Mouse (Mus musculus) liver, embryonic 13.5 days (tissue): Measurements from ENCODE around the gene Ric3. TPM values are rescaled to one million over a fixed set of nuclear protein-coding genes. Genes with fewer than 3 reads are reported as not detected.
A peak's percentile ranks its signal among the peaks of the same experiment; 100 is the strongest.
"Not testable (repeated sequence)": the region's sequence is repeated elsewhere in the genome, so short reads cannot be mapped to it uniquely, and the experiment has no call there.

Source experiments
- ATAC-seq: fragments of 200-750 bp; cut with Nextera tagmentation; 2 replicates; pipeline ENCODE4 v1.8.0; 2017; ENCODE audit warnings: low read depth, mild to moderate bottlenecking, moderate number of reproducible peaks, moderate library complexity
- DNase-seq: peaks from one replicate; pipeline ENCODE4 v3.0.0; 2022
- H3K27ac ChIP-seq: fragments of 300-500 bp; sonication (generic); 2 replicates; pipeline ENCODE4 v1.5.1; 2015; ENCODE audit warnings: moderate library complexity, mild to moderate bottlenecking, inconsistent platforms
- H3K27me3 ChIP-seq: fragments of 300-500 bp; sonication (generic); 2 replicates; pipeline ENCODE4 v1.6.1; 2015; ENCODE audit warnings: mild to moderate bottlenecking, inconsistent platforms
- H3K36me3 ChIP-seq: fragments of 300-500 bp; sonication (generic); 2 replicates; pipeline ENCODE4 v1.6.1; 2015; ENCODE audit warnings: mild to moderate bottlenecking, inconsistent platforms
- H3K4me1 ChIP-seq: fragments of 300-500 bp; sonication (generic); replicated peaks from 2 replicates; pipeline ENCODE4 v1.6.1; 2015; ENCODE audit warnings: inconsistent platforms
- H3K4me2 ChIP-seq: fragments of 300-500 bp; sonication (generic); 2 replicates; pipeline ENCODE4 v1.6.1; 2015; ENCODE audit warnings: inconsistent platforms, mild to moderate bottlenecking, moderate library complexity
- H3K4me3 ChIP-seq: fragments of 300-500 bp; sonication (generic); replicated peaks from 2 replicates; pipeline ENCODE4 v1.5.1; 2015; ENCODE audit warnings: mild to moderate bottlenecking, inconsistent platforms
- H3K9ac ChIP-seq: fragments of 300-500 bp; sonication (generic); 2 replicates; pipeline ENCODE4 v1.6.1; 2015; ENCODE audit warnings: mild to moderate bottlenecking, inconsistent platforms
- H3K9me3 ChIP-seq: fragments of 300-500 bp; sonication (generic); replicated peaks from 2 replicates; pipeline ENCODE4 v1.6.1; 2016; ENCODE audit warnings: inconsistent platforms
- WGBS: fragments of 180-500 bp; shearing (Covaris S2); methylation state at CpG from one replicate; pipeline ENCODE4 v1.1.7; 2015; ENCODE audit not compliant: insufficient replicate concordance; 5-methylcytosine and 5-hydroxymethylcytosine counted together
- polyA plus RNA-seq: library from polyadenylated mRNA; unstranded; fragments of >200 nt; fragmentation: Nextera tagmentation; extraction: Ambion mirVana; gene quantifications from 2 replicates; pipeline ENCODE4 v1.2.1, GENCODE M21; 2015

The Ric3 gene
- polyA plus RNA-seq: 0.64 and 0.73 TPM in 2 replicates

- no peaks in the 10 kb centered on the region for H3K9me3 ChIP-seq
- DNase-seq (peak; percentile 9), ATAC-seq (peak; percentile 15; the same call in 1 of the 2 replicates)
- H3K9ac ChIP-seq: peak within 1 kb of the TSS; percentile 33; the same call in 1 of the 2 replicates
- H3K27ac ChIP-seq: no peak within 1 kb of the TSS
- H3K27me3 ChIP-seq: peaks cover 33% of the 10 kb centered on the region
- peak within 1 kb of the TSS; percentile 61 for H3K4me3 ChIP-seq
- 4% methylated on average over 50 of the region's 50 CpGs for WGBS
- peak within 1 kb of the TSS; percentile 71 for H3K4me2 ChIP-seq
- H3K4me1 ChIP-seq: peaks cover 11% of the 10 kb centered on the region
- no peaks in the 10 kb centered on the region for H3K36me3 ChIP-seq
Observed at GRCm38 (mm10) chr7:109083113-109083812, at the start of gene Ric3. Ric3 (minus strand) TSS chr7:109083331.

- peaks cover 11% of the 10 kb centered on the region for H3K4me1 ChIP-seq
- H3K4me3 ChIP-seq: no peak overlapping the region
- ATAC-seq: no peak; the same call in 1 of the 2 replicates
- no peak overlapping the region for H3K27ac ChIP-seq
- no peaks in the 10 kb centered on the region for H3K9me3 ChIP-seq
- WGBS: 28% methylated on average over 2 of the region's 2 CpGs
- no peak overlapping the region for H3K4me2 ChIP-seq
- no peak for DNase-seq
- H3K9ac ChIP-seq: no peak overlapping the region
- H3K36me3 ChIP-seq: no peaks in the 10 kb centered on the region
- H3K27me3 ChIP-seq: no peaks in the 10 kb centered on the region
Observed at GRCm38 (mm10) chr7:109131565-109131964, 48.4 kb upstream of the Ric3 start.

DNA sequence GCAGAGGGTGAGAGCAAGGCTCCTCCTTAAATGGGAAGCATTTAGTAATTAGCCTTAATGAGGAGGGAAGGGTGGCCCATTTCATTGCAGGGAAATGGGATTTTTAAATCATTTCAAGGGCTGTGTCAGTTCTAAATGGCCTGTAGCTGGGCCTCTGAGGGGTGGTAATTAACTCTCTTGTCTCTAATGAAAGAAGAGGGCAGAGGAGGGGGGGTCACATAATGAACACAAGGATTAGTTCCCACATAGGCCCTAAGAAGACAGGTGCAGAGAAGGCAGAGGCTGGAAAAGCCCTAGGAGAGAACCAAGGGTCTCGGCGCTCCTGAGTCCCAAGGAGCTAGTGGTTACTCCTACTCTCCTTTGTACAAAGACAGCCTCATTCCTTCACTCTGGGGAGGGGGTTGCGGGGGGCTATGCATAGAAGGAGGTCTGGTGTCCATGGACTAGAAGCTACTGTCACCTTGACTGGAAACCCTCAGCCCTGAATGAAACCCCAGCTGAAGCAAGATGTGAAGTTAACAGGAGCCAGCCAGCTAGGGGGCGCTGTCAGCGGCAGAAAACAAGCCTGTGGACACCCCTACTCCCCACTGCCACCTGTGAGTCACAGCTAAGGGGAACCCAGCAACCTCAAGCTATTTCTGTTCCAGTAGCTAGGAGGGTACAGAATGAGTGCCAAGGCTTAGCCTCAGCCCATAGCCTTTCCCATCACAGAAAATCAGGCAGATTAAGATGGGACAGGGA lies 47.0 kb upstream of the Ric3 start:
- H3K4me1 ChIP-seq: peaks cover 5% of the 10 kb centered on the region
- H3K27ac ChIP-seq: no peak overlapping the region
- ATAC-seq: no peak
- no peak overlapping the region for H3K4me3 ChIP-seq
- no peak overlapping the region for H3K4me2 ChIP-seq
- WGBS: 52% methylated on average over 5 of the region's 5 CpGs
- no peak for DNase-seq
- no peaks in the 10 kb centered on the region for H3K36me3 ChIP-seq
- no peaks in the 10 kb centered on the region for H3K27me3 ChIP-seq
- no peaks in the 10 kb centered on the region for H3K9me3 ChIP-seq
- H3K9ac ChIP-seq: no peak overlapping the region

DNA sequence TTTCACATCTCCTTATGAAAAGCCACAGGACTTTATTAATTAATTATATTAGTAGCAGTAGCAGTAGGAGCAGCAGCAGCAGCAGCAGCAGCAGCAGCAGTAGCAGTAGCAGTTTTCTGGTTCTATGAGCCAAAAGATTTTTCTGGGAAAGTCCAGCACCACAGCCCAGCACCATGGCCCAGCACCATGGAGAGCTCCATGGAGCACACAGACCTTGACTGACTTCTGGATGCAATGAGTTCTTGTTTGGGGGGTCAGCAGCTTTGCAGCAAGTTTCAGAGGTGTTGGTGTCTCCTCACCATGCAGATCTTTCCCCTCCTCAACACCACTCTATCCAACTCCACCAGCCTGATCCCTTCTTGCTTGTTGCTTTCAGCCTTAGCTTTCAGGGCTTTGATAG lies 46.3 kb upstream of the Ric3 start:
- peaks cover 5% of the 10 kb centered on the region for H3K4me1 ChIP-seq
- H3K27me3 ChIP-seq: 0 out of 2 replicates have a peak, but pooled peaks cover 7% of the 10 kb centered on the region
- no peak overlapping the region for H3K9ac ChIP-seq
- H3K4me2 ChIP-seq: no peak overlapping the region
- no peak for ATAC-seq
- no peak overlapping the region for H3K27ac ChIP-seq
- no peaks in the 10 kb centered on the region for H3K9me3 ChIP-seq
- H3K36me3 ChIP-seq: no peaks in the 10 kb centered on the region
- no peak for DNase-seq
- no peak overlapping the region for H3K4me3 ChIP-seq

DNA sequence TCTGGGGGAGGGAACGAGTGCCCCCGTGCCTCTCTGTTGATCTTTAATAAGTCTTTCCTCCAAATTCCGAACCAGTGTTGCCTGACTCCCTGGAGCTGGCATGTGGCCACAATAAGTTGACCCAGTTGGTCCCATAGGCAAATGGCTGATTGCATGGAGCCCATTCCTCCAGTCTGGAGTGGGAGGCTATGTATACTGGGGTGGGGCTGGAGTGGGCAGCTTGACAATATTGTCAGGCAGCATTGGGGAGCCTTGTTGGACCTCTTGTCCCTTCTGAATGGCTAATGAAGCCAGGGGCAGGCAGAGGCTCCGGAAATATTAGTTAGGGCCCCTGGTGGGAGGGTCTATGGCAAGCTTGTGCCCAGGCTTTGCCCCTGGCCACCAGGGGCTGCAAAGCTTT lies 32.8 kb upstream of the Ric3 start:
- peak overlapping the region; percentile 35 for H3K4me2 ChIP-seq
- DNase-seq (no peak), ATAC-seq (no peak)
- H3K27ac ChIP-seq: peak overlapping the region; percentile 77
- no peak overlapping the region for H3K4me3 ChIP-seq
- WGBS: 34% methylated on average over 4 of the region's 4 CpGs
- H3K27me3 ChIP-seq: no peaks in the 10 kb centered on the region
- H3K9ac ChIP-seq: peak overlapping the region; percentile 47
- no peaks in the 10 kb centered on the region for H3K36me3 ChIP-seq
- H3K9me3 ChIP-seq: no peaks in the 10 kb centered on the region
- peaks cover 62% of the 10 kb centered on the region for H3K4me1 ChIP-seq

DNA sequence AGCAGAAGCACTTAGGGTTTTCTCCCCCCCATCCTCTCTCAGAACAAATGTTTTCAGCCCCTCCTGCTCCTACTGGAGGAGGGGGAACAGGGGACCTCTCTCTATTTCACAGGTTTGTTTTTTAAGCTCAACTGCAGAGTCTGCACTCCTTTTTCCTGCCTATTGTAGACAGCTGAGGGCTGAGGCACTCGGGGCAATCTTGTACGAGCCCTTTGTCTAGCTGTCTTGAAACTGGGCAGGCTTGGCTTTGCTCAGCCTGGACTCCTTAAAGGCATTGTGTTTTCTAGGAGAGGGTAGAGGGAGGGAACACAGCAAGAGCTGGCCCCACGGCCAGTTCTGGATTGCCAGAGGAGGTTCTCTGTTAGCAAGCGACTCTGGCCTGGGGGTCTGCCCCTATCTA lies 32.4 kb upstream of the Ric3 start:
- not testable (repeated sequence) for H3K9me3 ChIP-seq, ATAC-seq, H3K36me3 ChIP-seq, H3K4me3 ChIP-seq, DNase-seq, H3K27me3 ChIP-seq
- WGBS: 13% methylated on average over 1 of the region's 4 CpGs
- peak overlapping the region; percentile 47 for H3K9ac ChIP-seq
- peak overlapping the region; percentile 35 for H3K4me2 ChIP-seq
- peaks cover 66% of the 10 kb centered on the region for H3K4me1 ChIP-seq
- H3K27ac ChIP-seq: peak overlapping the region; percentile 77

- ATAC-seq: peak; percentile 91
- WGBS: 2% methylated on average over 10 of the region's 10 CpGs
- peaks cover 71% of the 10 kb centered on the region for H3K4me1 ChIP-seq
- DNase-seq: peak; percentile 95
- H3K27me3 ChIP-seq: no peaks in the 10 kb centered on the region
- peak overlapping the region; percentile 6; the same call in 1 of the 2 replicates for H3K4me3 ChIP-seq
- H3K4me2 ChIP-seq: peak overlapping the region; percentile 48
- H3K9ac ChIP-seq: 0 out of 2 replicates have a peak overlapping the region, but pooled peaks have one; percentile 10
- no peaks in the 10 kb centered on the region for H3K36me3 ChIP-seq
- H3K27ac ChIP-seq: peak overlapping the region; percentile 83
- H3K9me3 ChIP-seq: no peaks in the 10 kb centered on the region
Observed at GRCm38 (mm10) chr7:109114950-109115349, 31.8 kb upstream of the Ric3 start.

DNA sequence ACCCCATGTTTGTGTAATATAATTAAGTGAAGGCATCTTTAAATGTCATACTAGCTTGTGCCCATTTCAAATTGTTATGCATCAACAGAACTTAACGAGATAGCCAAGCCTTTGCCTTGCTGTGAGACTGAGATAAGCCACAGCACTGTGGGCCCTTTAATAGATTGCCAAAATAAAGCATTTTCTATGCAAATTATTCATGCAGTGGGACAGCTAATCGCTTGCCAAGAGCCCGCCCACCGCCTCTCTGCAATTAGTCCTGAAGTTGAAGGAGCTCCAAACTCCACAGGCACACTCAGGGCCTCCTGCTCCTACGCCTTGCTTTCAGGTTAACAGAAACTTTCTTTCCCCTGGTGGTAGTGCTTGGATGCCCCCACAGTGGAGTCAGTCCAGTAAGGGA lies 27.9 kb upstream of the Ric3 start:
- Histone ChIP-seq H3K4me2 (peak overlapping the region; percentile 57), H3K36me3 (no peaks in the 10 kb centered on the region), H3K9ac (peak overlapping the region; percentile 69), H3K4me1 (peaks cover 61% of the 10 kb centered on the region), H3K4me3 (peak overlapping the region; percentile 24), H3K9me3 (no peaks in the 10 kb centered on the region), H3K27ac (peak overlapping the region; percentile 89), H3K27me3 (no peaks in the 10 kb centered on the region)
- peak; percentile 78 for DNase-seq
- ATAC-seq: peak; percentile 86
- WGBS: 15% methylated on average over 5 of the region's 5 CpGs

GRCm38 (mm10) chr7:109104894-109105293 lies 21.8 kb upstream of the Ric3 start:
- H3K27ac ChIP-seq: no peak overlapping the region
- no peak overlapping the region for H3K9ac ChIP-seq
- no peaks in the 10 kb centered on the region for H3K36me3 ChIP-seq
- 13% methylated on average over 1 of the region's 1 CpGs for WGBS
- no peak overlapping the region for H3K4me2 ChIP-seq
- DNase-seq (no peak), ATAC-seq (no peak)
- no peaks in the 10 kb centered on the region for H3K9me3 ChIP-seq
- H3K27me3 ChIP-seq: no peaks in the 10 kb centered on the region
- peaks cover 16% of the 10 kb centered on the region for H3K4me1 ChIP-seq
- no peak overlapping the region for H3K4me3 ChIP-seq

DNA sequence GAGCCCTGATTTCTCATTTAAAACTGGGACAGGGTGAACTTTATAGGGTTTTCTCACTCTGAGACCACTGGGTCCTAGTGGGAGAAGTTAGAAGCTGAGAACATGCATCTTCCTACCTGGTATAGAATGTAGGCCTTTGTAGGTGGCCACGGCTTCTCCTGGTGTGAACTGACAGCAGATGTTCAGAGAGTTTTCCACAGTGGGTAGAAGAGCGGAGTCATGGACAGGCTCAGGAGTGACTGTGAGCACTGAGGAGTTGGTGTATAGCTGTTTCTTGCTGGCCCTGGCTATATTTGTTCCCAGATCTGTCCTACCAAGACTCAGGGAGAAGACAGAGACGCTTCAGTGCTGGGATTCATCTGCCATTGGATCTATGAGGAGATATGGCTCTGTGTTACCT lies 18.0 kb upstream of the Ric3 start:
- Histone ChIP-seq H3K27ac (no peak overlapping the region), H3K36me3 (no peaks in the 10 kb centered on the region), H3K4me3 (no peak overlapping the region), H3K27me3 (no peaks in the 10 kb centered on the region), H3K4me1 (peaks cover 19% of the 10 kb centered on the region), H3K4me2 (no peak overlapping the region), H3K9ac (no peak overlapping the region), H3K9me3 (no peaks in the 10 kb centered on the region)
- no peak for ATAC-seq
- DNase-seq: no peak
- WGBS: 73% methylated on average over 3 of the region's 3 CpGs

GRCm38 (mm10) chr7:109098145-109099018 lies 15.3 kb upstream of the Ric3 start:
- Histone ChIP-seq H3K9ac (no peak overlapping the region), H3K27ac (no peak overlapping the region), H3K4me2 (no peak overlapping the region), H3K4me1 (0 out of 2 replicates have a peak, but pooled peaks cover 9% of the 10 kb centered on the region), H3K27me3 (no peaks in the 10 kb centered on the region), H3K36me3 (no peaks in the 10 kb centered on the region), H3K9me3 (no peaks in the 10 kb centered on the region), H3K4me3 (no peak overlapping the region)
- ATAC-seq (peak; percentile 50; the same call in 1 of the 2 replicates), DNase-seq (no peak)
- 21% methylated on average over 6 of the region's 6 CpGs for WGBS
